Mouse (Mus musculus) lung, postnatal 0 days (tissue): ENCODE measurements around the gene Map2k5.

Experiments
- CTCF ChIP-seq: IDR thresholded peaks from 2 replicates; pipeline ENCODE4 v1.5.1; 2016; ENCODE audit warnings: antibody characterized with exemption, mild to moderate bottlenecking
- EP300 ChIP-seq: IDR thresholded peaks from 2 replicates; pipeline ENCODE4 v1.6.1; 2016; ENCODE audit warnings: antibody characterized with exemption, mild to moderate bottlenecking, control low read depth

DNA sequence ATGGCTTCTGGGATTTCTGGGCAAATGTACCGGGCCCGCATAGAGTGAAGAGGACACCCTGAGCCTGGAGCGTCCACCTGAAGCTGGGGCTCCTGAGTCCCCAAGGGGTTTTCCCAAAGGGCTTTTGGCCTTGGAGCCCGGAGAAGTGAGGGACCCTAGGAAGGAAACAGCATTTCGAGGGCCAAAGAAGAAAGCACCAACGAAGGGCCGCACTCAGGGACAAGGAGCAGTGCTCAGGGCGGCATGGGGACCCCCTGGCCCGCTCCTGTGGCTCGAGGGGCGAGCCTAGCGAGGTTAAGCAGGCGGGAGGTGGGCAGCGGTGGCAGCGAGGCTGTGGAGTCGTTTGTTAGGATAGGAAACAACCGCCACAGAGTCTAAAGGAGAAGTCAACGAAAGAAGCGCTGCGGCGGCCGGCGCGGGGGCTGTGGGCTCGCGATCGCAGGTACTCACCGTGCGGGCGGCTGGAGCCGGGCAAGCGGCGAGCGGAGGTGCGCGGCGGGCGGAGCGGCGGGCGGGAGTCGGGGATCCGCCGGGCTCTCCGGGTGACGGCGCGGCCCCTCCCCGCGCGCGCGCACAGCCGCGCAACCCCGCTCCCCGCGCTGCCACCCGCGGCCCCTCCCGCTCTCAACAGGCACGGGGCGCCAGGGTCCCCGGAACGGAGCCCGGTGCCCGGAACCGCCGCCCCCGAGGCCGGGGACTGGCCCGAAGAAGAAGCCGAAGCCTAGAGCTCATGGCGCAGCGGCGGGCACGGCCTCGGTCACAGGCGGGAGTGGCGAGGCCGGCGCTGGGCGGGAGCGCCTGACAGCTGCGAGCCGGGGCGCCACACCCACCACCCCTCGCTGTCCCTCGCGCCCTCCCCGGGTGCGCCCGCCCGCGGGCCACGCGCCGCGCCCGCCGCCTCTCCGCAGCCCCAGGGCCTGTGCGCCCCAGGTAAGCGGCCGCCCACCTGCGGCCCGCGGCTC, 229.0 kb downstream of the Map2k5 start, which contains the start of gene Skor1:
- TF ChIP-seq CTCF (no peak), EP300 (no peak)
